Mouse (Mus musculus): ENCODE measurements around the gene Krt24.

DNA sequence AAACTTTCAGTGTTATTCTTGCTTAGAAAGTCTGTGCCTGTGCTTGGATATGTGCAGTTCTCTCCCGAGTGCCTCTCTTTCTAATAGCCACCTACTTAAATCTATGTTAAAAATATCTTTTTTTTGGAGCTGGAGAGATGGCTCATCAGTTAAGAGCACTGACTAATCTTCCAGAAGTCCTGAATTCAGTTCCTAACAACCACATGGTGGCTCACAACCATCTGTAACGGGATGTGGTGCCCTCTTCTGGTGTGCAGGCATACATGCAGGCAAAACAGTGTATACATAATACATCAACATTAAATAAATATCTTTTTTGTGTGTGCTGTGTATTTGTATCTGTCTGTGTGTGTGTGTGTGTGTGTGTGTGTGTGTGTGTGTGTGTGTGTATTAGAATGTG is 31.2 kb downstream of the Krt24 start:
- TF ChIP-seq POLR2A (IDR thresholded peaks at IDR 0.05; ENCODE audit: insufficient read length, low read depth) (no peak), USF1 (IDR thresholded peaks at IDR 0.05; ENCODE audit: low read depth) (no peak)
